Mouse (Mus musculus): ENCODE data around the gene Necab2. TPM values are rescaled to one million over a fixed set of nuclear protein-coding genes. Genes with fewer than 3 reads are reported as not detected.

Gene Necab2
- polyA plus RNA-seq, 1 experiment from 2014 or later = not detected

GRCm38 (mm10) chr8:119434569-119434968 is 11.9 kb upstream of the Necab2 start:
- Histone ChIP-seq H3K79me2 (ENCODE audit: inconsistent target) (peaks cover 27% of the 10 kb centered on the region), H3K4me3 (ENCODE audit: inconsistent target) (no peak overlapping the region), H3K36me3 (ENCODE audit: inconsistent target) (no peaks in the 10 kb centered on the region), H3K27ac (no peak overlapping the region)
- WGBS (ENCODE audit: missing documents) = 97% methylated on average over 6 of the region's 6 CpGs

DNA sequence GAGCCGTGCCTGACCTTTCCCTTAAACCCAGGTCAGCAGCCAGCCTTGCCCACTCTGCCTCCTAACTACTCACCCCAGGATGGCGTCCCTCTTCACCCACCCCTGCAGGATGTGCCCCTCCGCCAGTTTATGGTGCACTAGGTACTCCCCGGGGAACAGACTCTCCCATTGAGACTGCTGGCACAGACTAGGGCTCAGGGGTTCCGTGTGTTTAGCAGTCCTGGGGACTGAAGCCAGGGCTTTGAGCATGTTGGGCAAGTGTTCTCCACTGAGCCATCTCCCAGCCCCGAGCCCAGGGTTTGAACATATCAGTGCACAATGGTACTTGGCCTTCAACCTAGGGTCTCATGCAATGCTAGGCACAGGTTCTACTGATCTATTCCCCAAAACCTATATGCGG is 11.0 kb upstream of the Necab2 start:
- H3K4me3 ChIP-seq (ENCODE audit: inconsistent target) = no peak overlapping the region
- peaks cover 27% of the 10 kb centered on the region for H3K79me2 ChIP-seq (ENCODE audit: inconsistent target)
- H3K36me3 ChIP-seq (ENCODE audit: inconsistent target) = no peaks in the 10 kb centered on the region
- H3K27ac ChIP-seq = peak overlapping the region; percentile 88; the same call in 1 of the 2 replicates
- WGBS (ENCODE audit: missing documents) = 90% methylated on average over 7 of the region's 7 CpGs

DNA sequence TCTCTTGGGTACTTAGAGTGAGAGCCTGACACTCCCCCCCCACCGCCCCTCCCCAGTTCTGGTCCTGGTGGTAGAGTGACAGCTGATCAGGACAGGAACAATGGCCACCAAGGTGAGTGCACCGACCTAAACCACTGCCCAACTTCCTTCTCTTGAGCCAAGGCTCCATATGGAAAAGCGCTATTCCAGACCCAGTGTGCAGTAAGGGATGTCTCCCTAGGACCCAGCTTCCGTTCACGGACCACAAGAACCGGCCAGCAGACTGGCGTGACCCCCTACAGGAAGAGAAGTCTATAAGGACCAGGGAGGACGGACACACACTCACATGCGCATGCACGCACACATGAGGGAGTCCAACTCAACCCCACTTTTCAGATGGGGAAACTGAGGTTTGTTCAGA is 10.2 kb upstream of the Necab2 start:
- peak overlapping the region; percentile 88 for H3K27ac ChIP-seq

DNA sequence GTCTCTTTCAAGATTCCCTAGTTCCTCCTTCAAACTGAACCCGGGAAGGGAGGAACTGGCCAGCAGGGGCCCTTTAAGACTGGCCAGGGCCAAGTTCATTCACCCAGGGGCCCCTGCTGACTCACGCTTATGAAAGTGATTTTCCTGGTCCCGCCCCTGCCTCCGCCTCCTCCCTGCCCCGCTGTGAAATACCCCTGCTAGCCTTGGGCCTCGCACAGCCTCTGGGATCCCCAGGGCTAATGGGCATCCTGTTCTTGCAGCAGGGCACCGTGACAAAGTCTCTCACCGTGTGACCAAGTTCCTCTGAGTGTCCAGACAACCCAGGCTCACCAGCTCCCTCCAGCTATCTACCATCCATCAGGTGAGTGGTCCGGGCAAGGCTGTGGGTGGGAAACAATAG is 9.6 kb upstream of the Necab2 start:
- under 1% methylated on average over 9 of the region's 9 CpGs for WGBS (ENCODE audit: missing documents)
- peak overlapping the region; percentile 69 for H3K4me3 ChIP-seq (ENCODE audit: inconsistent target)

More for the DNA sequence above, 10.2 kb upstream of the Necab2 start:
- peaks cover 27% of the 10 kb centered on the region for H3K79me2 ChIP-seq (ENCODE audit: inconsistent target)
- H3K36me3 ChIP-seq (ENCODE audit: inconsistent target) = no peaks in the 10 kb centered on the region
- 55% methylated on average over 10 of the region's 10 CpGs for WGBS (ENCODE audit: missing documents)
- H3K4me3 ChIP-seq (ENCODE audit: inconsistent target) = no peak overlapping the region; the same call in 1 of the 2 replicates

GRCm38 (mm10) chr8:119437506-119437905 is 9.0 kb upstream of the Necab2 start:
- H3K4me3 ChIP-seq (ENCODE audit: inconsistent target) = peak overlapping the region; percentile 69
- H3K36me3 ChIP-seq (ENCODE audit: inconsistent target) = peaks cover under 1% of the 10 kb centered on the region
- WGBS (ENCODE audit: missing documents) = 30% methylated on average over 11 of the region's 11 CpGs
- peak overlapping the region; percentile 88 for H3K27ac ChIP-seq
- peaks cover 27% of the 10 kb centered on the region for H3K79me2 ChIP-seq (ENCODE audit: inconsistent target)

More for the DNA sequence above, 9.6 kb upstream of the Necab2 start:
- Histone ChIP-seq H3K36me3 (ENCODE audit: inconsistent target) (no peaks in the 10 kb centered on the region), H3K79me2 (ENCODE audit: inconsistent target) (peaks cover 27% of the 10 kb centered on the region), H3K27ac (peak overlapping the region; percentile 88)

GRCm38 (mm10) chr8:119438876-119439275 is 7.6 kb upstream of the Necab2 start:
- WGBS (ENCODE audit: missing documents) = 80% methylated on average over 6 of the region's 6 CpGs
- Histone ChIP-seq H3K4me3 (ENCODE audit: inconsistent target) (no peak overlapping the region), H3K79me2 (ENCODE audit: inconsistent target) (peaks cover 27% of the 10 kb centered on the region), H3K36me3 (ENCODE audit: inconsistent target) (peaks cover 14% of the 10 kb centered on the region), H3K27ac (no peak overlapping the region)

DNA sequence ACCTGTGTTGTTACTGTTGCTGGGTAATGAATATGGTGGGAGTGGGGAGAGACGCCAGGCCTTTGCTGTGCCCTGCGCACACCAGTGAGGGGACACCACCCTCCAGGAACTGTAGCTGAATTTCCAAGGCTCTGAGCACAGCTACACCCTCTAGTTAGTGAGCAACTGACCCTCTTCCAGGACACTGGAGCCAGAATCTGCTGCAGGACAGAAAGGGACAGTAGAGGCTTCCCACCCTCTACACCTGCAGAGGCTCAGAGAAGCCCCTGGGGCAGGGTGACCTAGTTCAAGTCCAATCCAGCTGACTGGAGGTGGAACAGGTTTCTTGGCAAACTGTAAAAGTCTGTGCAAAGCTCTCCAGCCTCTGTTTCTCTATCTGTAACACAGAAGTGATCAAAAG is 7.1 kb upstream of the Necab2 start:
- peaks cover 20% of the 10 kb centered on the region for H3K36me3 ChIP-seq (ENCODE audit: inconsistent target)
- no peak overlapping the region for H3K4me3 ChIP-seq (ENCODE audit: inconsistent target)
- peaks cover 27% of the 10 kb centered on the region for H3K79me2 ChIP-seq (ENCODE audit: inconsistent target)
- no peak overlapping the region for H3K27ac ChIP-seq
- WGBS (ENCODE audit: missing documents) = 100% methylated on average over 2 of the region's 2 CpGs

GRCm38 (mm10) chr8:119439893-119440249 is 6.6 kb upstream of the Necab2 start:
- H3K79me2 ChIP-seq (ENCODE audit: inconsistent target) = peaks cover 27% of the 10 kb centered on the region
- peaks cover 24% of the 10 kb centered on the region for H3K36me3 ChIP-seq (ENCODE audit: inconsistent target)
- H3K4me3 ChIP-seq (ENCODE audit: inconsistent target) = no peak overlapping the region
- peak overlapping the region; percentile 8; the same call in 1 of the 2 replicates for H3K27ac ChIP-seq
- 93% methylated on average over 7 of the region's 7 CpGs for WGBS (ENCODE audit: missing documents)

- Histone ChIP-seq H3K27ac (peak overlapping the region; percentile 8; the same call in 1 of the 2 replicates), H3K4me3 (ENCODE audit: inconsistent target) (no peak overlapping the region), H3K36me3 (ENCODE audit: inconsistent target) (peaks cover 30% of the 10 kb centered on the region), H3K79me2 (ENCODE audit: inconsistent target) (peaks cover 27% of the 10 kb centered on the region)
- 35% methylated on average over 16 of the region's 16 CpGs for WGBS (ENCODE audit: missing documents)
Measured at GRCm38 (mm10) chr8:119440250-119440951, 6.1 kb upstream of the Necab2 start.

DNA sequence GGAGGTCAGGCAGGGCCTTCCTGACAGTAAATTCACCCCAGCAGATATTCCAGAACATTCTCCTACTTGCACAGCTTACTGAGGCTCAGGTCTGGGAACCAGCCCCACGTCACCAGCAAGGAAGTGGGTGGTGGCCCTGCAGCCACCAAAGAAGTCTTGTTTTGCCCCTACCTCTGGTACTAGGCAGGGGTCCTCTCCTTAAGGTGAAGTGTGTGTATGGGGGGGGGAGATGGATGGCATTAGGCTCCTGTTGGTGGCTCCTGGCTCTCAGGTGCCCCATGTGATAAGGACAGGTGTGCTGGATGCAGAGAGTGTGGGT is 5.6 kb upstream of the Necab2 start:
- H3K27ac ChIP-seq = 0 out of 2 replicates have a peak overlapping the region, but pooled peaks have one; percentile 8
- H3K79me2 ChIP-seq (ENCODE audit: inconsistent target) = peaks cover 27% of the 10 kb centered on the region
- H3K36me3 ChIP-seq (ENCODE audit: inconsistent target) = peaks cover 35% of the 10 kb centered on the region
- WGBS (ENCODE audit: missing documents) = 62% methylated on average over 1 of the region's 1 CpGs
- H3K4me3 ChIP-seq (ENCODE audit: inconsistent target) = no peak overlapping the region

- WGBS (ENCODE audit: missing documents) = 30% methylated on average over 5 of the region's 5 CpGs
- Histone ChIP-seq H3K4me3 (ENCODE audit: inconsistent target) (no peak overlapping the region), H3K36me3 (ENCODE audit: inconsistent target) (peaks cover 36% of the 10 kb centered on the region), H3K79me2 (ENCODE audit: inconsistent target) (peaks cover 26% of the 10 kb centered on the region), H3K27ac (no peak overlapping the region)
Measured at GRCm38 (mm10) chr8:119442013-119442412, 4.5 kb upstream of the Necab2 start.

GRCm38 (mm10) chr8:119442970-119443369 is 3.5 kb upstream of the Necab2 start:
- Histone ChIP-seq H3K36me3 (ENCODE audit: inconsistent target) (peaks cover 36% of the 10 kb centered on the region), H3K27ac (no peak overlapping the region), H3K4me3 (ENCODE audit: inconsistent target) (no peak overlapping the region), H3K79me2 (ENCODE audit: inconsistent target) (peaks cover 16% of the 10 kb centered on the region)
- 94% methylated on average over 8 of the region's 8 CpGs for WGBS (ENCODE audit: missing documents)

DNA sequence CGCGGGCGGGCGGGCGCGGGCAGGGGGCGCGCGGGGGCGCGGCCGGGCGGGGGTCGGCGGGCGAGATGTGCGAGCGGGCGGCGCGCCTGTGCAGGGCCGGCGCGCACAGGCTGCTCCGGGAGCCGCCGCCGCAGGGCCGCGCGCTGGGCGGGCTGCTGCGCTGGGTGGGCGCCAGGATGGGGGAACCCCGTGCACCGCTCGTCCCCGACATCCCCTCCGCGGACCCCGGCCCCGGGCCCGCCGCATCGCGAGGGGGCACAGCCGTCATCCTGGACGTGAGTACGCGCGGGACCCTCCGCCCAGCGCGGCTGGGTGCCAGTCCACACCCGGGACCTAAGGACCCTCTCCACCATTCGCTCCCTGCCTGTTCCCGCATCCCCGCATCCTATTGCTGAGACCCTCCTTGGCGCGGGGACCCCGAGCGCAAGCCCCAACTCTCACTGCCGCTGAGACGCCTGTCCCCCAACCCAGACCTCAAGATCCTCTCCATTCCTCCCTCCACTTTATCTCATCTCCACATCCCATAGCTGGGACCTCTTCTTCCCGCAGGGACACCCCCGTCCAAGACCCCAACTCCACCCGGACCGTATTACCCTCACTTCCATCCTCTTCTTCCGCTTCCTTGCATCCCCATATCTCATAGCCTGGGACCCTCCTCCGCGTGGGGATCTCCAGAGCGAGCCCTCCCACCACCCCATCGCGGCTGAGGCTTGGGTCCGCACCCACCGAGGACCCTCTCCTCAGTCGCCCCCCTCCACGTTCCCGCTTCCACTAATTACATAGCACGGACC is 666 bp downstream of the Necab2 start:
- 7% methylated on average over 64 of the region's 80 CpGs for WGBS (ENCODE audit: missing documents)

GRCm38 (mm10) chr8:119447781-119448170 is 1.3 kb downstream of the Necab2 start:
- Histone ChIP-seq H3K27ac (no peak overlapping the region), H3K4me3 (ENCODE audit: inconsistent target) (no peak overlapping the region), H3K36me3 (ENCODE audit: inconsistent target) (peaks cover 33% of the 10 kb centered on the region), H3K79me2 (ENCODE audit: inconsistent target) (no peaks in the 10 kb centered on the region)
- WGBS (ENCODE audit: missing documents) = 20% methylated on average over 17 of the region's 17 CpGs

More for the DNA sequence above, 666 bp downstream of the Necab2 start:
- no peak overlapping the region for H3K4me3 ChIP-seq (ENCODE audit: inconsistent target)
- no peaks in the 10 kb centered on the region for H3K79me2 ChIP-seq (ENCODE audit: inconsistent target)
- no peak overlapping the region for H3K27ac ChIP-seq
- H3K36me3 ChIP-seq (ENCODE audit: inconsistent target) = peaks cover 36% of the 10 kb centered on the region

DNA sequence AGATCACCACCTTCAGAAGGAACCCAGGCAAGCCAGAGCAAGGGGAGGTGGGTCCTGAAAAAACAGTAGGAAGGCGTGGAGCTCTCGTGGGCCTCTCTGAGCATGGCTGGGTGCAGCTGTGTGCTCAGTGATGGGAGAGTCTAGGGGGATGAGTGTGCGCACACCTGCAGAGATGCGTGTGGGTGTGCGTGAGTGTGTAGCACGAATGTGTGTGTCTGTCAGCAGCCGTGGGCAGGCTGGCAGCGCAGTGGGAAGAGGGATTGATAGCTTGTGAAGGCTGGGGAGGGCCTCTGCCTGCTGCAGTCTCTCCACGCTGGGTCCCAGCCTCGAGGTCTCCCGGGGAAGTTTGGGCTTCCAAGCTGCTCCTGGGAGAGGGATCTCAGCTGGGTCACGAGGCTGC is 3.1 kb downstream of the Necab2 start:
- Histone ChIP-seq H3K4me3 (ENCODE audit: inconsistent target) (no peak overlapping the region), H3K36me3 (ENCODE audit: inconsistent target) (peaks cover 14% of the 10 kb centered on the region), H3K27ac (no peak overlapping the region), H3K79me2 (ENCODE audit: inconsistent target) (no peaks in the 10 kb centered on the region)
- WGBS (ENCODE audit: missing documents) = 87% methylated on average over 12 of the region's 12 CpGs
